Mouse (Mus musculus) urinary bladder, postnatal 25 days (tissue): ENCODE data around the gene Ncoa7.
A peak's percentile ranks its signal among the peaks of the same experiment; 100 is the strongest.

ENCODE experiments used
- DNase-seq: peaks from one replicate; pipeline ENCODE4 v3.0.0; 2022; ENCODE audit warnings: low spot score

Ncoa7 gene

DNA sequence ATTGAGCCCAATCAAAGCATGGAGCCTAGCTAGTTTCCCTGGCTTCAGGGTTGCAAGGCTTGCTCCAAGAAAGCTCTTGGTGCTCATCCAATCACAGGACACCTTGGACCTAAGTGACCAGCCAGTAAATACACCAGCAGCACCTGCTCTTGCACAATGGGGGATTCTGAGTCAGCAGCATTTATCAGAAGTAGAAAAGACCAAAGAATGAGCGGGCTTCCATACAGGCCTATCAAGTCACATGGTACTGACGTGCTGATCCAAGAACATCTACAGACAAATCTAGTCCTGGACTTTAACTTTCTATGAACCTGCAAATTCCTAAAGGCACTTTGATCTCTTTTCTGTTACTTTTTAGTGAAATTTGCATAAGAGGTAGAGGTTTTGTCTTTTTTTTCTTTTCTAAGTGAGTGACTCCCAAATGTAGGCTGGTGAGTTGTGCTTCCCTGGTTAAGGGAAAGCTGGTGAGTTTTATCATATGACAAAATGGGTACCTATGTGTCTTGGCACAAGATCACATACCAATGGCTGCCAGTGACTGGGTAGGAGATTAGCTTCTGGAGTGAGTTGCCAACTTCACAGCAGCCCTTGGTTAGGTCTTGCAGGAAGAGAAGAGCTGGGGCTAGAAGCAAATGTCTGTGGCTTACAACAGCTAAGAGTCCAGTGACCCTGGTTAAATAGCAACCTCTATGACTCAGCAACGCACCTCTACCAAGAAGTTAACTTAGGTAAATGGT, 57.7 kb downstream of the Ncoa7 start:
- no peak for DNase-seq

DNA sequence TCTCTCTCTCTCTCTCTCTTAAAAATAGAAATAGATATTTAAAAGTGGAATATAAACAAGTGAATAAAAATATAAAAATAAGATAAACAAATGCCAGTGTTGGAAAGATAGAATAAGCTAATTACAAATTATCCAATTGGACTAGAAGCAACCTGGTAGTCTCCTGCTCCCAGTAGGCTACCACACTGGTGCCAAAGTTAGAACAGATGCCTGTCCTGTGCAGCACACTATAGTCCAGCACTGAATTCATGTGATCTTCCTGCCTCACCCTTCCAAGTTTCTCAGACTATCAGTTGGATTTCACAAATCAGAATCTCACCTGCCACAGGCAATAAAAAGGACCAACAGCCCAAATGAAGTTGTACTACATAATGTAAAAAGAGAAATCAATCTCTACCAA, 59.9 kb downstream of the Ncoa7 start:
- no peak for DNase-seq

DNA sequence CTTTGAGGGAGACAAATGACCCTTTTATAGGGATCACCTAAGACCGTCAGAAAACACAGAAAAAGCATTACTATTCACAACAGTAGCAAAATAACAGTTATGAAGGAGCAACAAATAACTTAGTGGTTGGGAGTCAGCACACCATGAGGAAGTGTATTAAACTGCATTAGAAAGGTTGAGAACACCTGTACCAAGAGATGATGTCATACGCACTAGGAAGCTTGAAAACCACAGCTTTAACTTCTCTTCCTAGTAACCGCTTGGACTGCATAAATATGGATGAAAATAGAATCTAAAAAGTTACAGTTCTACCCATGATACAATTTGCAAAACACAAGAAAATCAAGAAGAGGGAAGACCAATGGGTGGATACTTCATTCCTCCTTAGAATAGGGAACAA, 64.7 kb downstream of the Ncoa7 start:
- DNase-seq = no peak

DNA sequence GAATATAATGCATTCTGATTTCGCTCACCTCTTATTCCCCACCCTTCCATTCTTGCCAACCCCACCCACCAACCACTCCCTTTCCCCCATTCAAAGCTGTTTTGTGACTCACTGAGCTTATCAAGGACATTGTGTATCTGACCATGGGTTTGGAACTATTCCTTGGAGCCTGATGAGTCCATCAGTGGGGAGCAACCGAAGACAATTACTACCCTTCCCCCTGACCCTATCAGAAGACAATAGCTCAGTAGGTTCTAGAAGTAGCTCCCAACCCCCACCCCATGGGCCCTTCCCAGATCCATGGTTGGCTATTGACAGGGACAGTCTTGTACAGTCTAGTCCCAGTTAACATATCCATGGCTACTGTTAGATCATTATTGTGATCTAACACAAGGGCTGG, 65.8 kb downstream of the Ncoa7 start:
- DNase-seq = no peak

DNA sequence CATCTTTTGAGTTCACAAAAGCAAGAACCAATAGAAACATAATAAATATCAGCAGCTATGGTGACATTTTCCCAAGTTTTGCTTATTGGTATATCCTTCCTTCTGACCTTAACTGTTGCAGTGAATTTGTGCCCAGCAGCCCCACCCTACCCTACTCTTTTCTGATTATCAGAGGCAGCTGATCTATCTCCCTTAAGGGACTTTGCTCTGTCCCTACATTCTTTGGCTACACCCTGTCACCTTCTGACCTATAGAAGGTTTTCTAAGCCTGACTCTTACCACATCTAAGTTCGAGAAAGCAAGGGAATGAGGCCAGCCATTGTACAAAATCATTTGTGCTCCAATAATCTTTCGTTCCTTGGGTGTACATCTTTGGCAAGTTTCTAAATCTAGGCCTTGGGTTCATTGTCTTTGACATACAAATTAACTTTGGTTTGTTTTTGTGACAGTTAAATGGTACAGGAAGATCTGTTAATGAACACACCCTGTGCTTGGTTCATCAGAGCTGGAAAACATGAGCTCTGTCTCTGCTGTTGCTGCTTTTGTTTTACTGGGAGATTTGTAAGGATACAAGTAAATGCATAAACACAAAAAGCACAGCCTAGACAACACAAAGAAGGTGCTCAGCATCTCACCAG, 69.9 kb downstream of the Ncoa7 start:
- no peak for DNase-seq

DNA sequence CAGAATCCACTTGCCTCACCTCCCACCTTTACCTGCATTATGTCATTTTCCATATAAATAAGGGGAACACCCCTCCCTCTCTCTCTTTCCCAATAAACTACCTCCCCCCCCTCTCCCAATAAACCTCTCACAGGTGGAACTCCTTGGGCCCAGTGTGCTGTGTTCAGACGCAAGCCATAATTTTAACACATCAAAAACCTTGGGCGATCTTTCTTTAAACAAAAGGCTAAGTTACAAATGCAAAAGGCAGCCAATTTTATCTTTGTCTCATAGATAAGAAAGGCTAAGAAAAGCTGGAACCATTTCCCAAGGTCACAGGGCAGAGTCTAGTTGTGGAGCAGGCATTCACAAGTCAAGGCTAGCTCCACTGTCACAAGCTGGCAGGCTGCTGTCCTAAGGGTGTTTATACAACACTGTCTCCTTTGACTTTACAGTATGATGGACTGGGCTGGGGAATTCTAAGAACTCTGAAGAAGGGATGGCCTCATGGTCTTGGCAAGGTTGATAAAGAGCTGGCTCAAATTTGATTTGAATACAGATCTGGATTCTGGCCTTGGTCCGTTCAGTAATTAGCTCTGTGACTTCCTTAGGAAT, 71.7 kb downstream of the Ncoa7 start:
- DNase-seq = no peak

DNA sequence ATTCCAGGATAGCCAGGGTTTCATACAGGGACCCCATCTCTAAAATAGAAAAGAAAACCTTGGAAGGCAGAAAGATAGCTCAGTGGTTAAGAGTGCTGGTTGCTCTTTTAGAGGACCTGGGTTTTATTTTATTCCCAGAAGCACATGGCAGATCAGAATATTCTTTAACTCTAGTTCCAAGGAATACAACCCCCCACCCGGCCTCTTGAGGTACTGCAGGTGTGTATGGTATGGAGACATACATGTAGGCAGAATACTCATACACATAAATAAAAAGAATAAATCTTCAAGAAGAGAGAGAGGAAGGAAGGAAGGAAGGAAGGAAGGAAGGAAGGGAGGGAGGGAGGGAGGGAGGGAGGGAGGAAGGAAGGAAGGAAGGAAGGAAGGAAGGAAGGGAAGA, 72.3 kb downstream of the Ncoa7 start:
- no peak for DNase-seq

DNA sequence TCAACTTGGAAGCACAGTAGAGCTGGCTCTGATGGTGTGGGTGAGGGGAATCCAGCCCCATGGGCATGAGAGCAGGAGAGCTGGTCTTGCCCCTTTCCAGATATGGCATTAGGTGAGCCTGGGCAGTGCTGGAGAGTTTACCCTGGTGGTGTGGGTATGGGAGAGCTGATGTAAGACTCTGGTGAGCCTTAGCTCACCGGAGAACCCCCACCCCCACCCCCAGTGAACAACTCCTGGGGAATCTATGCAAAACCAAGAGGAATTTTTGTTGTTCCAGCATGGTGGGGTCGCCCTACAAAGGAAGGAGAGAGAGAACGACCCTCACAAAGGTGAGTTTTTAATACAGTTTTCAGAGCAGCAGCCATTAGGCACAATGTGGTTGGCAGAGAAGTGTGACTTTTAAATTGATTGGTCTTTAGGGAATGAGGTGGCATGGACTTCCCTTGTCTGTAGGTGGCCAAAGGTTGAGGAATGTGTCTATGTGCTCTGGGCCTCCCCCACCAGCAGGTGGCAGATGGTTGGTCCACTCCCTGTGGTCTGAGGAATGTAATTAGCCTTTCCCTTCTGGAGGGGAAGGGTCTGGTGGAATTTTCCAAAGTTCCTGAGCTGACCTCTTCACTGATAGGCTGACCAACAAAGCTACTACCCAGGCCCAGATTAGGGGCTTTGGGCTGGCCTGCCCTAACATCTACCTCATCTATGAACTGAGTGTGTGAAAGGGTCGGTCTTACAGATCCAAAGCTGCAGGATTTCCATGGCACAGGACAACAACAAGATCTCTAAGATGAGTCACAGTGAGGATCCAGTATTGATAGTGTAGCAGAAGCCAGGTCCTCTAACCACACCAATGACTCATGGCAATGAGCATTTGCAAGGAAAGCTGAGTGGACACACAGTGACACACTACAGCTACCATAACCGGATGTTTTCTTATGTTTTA, 73.7 kb downstream of the Ncoa7 start:
- DNase-seq = no peak

DNA sequence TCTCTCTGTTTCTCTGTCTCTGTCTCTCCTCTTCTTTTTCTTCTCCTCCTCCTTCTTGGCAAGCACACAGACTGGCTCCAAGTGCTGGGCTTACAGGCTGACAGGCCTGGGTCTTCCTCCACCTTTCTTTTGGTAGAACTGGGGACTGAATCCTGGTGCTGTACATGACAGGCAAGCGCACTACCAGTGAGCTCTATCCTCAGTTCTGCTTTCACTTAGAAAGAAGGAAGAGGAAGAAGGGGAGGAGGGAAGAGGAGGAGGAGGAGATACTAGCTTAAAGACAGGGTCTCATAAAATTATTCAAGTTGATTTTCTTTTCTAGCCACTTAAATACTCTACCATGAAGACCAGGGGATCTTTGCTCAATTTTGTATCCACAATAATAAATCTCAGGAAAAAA, 80.1 kb downstream of the Ncoa7 start:
- no peak for DNase-seq

DNA sequence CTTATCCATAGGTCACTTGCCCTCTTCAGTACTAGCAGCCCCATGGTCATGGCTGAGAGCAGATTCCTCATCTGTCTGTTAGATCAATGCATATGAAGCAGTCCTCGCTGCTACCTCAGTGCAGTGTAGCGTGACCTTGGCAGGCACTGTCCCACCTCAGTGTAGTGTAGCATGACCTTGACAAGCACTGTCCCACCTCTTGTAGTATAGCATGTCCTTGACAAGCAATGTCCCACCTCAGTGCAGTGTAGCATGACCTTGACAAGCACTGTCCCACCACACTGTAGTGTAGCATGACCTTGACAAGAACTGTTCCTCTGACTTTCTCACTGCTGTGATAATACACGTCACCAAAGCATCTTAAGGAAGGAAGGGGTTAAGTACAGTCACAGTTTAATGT, 82.6 kb downstream of the Ncoa7 start:
- DNase-seq = no peak

DNA sequence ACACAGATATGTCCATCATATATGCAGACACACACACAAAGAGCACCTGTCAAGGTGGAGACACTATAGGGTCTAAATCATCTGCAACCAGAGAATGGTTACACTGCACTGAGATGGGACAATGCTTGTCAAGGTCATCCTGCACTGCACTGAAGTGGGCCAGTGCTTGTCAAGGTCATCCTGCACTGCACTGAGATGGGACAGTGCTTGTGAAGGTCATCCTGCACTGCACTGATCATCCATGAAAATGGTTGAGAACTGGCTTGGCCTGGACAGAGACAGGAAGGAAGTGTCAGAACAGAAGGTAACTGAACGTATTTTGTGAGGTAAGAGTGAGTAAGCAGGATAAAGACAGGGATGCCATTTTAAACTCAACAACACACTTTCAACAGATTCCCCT, 83.2 kb downstream of the Ncoa7 start:
- no peak for DNase-seq

DNA sequence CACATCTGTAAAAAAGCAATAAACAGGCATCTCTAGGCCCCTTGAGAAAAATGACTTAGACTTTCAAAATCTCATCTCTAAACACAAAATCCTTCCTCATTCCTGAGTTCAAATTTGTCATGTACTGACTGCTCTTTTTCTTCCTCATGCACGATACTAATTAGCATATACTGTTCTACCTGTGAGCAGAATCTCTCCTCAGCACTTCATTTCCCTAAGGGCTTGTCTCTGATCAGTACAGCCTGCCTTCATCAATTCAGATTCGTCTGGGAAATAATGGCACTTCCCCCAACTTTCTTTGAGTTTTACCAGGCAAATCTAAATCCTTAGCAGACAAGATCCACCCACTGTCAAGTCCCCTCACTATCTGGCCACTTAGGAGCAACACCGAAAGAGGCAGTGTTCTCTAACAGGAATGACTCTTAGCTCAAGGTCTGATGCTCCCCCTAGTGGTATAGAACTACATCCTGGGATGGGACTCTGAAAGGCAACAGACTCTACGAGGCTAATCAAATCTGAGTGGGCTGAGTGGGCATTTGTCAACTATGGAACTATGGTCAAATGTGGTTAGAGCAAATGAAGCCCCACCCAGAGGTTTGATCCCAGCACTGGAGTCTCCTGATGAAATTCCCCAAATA, 84.3 kb downstream of the Ncoa7 start:
- DNase-seq = peak; percentile 12

DNA sequence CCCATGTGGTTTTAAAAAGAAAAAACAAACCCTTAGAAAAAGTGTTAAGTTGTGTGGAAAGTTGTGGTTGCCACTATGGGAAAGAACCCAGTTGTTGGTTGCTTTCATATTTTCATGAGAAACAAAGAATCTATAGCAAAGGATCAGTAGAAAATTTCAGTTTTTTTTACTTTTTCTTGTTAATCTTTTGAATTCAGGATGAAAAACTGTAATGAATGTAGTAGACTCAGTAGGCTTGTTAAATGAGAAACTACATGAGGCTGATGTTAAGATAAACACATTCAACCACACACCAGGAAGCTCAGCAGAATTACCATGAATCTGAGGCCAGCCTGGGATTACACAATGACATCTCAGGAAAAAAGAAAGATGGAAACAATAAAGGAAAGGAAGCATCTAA, 87.0 kb downstream of the Ncoa7 start:
- no peak for DNase-seq

DNA sequence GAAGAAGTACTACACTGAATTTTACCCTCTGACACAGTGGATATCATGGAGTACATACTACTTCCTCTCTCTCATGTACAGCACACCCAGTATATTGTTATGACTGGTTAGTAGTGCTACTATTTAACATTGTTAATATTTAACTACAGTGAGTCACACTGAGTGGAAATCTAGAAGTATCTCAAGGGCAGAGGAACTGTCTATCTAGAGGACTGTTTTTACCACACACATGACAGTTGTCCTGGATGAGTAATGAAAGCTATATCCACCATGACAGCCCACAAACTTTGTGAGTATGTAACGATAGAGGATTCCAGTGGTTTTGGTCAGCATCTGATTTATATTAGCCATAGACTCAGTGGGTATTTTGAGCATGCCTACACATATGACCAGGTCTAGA, 90.6 kb downstream of the Ncoa7 start:
- DNase-seq = no peak

DNA sequence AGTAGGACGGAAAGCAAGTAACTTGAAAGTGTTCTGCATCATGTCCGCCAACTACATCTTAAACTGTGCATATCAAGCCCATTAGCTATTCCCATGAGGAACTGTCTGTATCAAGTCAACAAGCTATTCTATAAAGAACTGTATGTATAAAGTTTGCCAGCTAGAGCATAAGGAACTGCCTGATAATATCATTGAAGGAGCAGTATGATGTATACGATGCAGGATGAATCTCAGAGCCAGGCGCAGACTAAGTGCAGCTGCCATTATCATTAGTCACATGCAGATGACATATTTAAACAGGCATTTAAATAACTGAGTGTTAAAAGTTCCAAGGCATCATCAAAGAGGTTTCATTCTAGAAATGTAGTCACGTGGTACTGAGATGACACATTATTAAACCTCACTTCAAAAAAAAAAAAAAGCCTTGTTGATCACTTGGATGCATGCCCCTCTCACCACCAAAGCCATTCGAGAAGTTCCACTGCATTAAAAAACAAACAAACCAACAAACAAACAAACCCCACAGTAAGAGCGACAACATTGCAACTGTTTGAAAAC, 93.2 kb downstream of the Ncoa7 start:
- no peak for DNase-seq

DNA sequence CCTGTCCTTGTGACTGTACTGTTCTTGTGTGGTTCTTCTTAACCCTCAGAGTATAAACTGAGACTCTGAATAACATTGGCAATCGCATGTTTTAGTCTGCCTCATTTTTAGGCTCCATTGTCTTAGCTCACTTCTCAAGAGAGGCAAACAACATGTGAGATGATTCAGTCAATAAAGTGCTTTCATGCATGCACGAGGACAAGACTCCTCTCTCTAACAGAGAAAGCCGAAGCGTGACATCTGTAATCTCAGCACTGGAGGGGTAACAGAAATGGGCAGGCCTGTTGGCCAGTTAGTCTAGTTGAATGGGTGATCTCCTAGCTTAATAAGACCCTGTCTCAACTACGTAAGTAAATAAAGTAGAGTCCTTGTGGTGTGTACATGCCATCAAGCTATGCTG, 95.1 kb downstream of the Ncoa7 start:
- no peak for DNase-seq

DNA sequence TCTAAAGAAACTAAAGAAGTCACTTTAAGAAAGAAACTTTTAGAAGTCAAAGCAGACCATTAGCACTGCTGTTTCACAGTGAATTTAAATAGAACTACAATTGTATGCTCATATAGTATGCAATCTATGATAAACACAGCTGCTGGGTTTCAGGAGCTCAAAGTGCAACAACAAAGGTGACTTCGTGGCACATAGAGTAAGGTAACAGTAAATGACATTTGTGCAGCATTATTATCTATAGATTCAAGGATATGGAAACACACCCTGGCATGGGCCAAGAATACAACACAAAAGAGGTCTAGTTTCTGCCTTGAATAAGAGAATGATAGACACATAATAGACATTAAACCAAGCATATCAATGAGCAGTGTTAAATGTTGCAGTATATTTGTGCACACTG, 100.5 kb downstream of the Ncoa7 start:
- no peak for DNase-seq

DNA sequence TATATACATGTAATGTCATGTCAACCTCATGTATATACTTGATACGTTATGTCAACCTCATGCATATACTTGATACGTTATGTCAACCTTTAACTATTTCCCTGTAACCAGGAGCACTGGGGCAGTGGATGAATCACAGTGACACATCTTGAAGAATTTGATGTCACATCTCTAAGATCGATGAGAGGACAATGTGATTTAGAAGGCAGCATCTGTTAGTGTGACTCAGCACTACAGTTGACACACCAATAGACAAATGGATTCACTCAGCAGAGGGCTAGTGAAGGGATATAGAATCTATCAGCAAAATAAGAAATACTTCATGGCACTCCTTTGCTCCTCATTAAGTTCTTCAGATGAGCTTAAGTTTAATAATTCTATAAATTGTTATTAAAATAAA, 116.3 kb downstream of the Ncoa7 start:
- no peak for DNase-seq

DNA sequence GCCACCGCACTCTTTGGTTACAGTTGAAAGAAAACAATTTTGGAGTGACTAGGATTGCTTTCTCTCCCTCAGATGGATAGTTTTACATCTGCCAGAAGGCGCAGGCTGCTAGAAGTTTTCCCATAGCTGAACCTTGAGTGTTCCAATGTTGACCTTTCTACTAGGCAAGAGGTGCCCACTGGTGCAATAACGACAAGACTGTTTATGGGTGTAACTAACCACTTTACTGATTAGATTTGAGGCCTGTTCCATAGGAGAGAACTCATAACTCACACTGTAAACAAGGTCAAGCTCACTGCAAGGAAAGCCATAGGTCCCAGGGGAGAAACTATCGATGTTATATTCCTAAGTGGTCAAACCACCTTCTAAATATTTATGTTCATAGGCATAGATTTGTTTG, 119.7 kb downstream of the Ncoa7 start:
- no peak for DNase-seq

DNA sequence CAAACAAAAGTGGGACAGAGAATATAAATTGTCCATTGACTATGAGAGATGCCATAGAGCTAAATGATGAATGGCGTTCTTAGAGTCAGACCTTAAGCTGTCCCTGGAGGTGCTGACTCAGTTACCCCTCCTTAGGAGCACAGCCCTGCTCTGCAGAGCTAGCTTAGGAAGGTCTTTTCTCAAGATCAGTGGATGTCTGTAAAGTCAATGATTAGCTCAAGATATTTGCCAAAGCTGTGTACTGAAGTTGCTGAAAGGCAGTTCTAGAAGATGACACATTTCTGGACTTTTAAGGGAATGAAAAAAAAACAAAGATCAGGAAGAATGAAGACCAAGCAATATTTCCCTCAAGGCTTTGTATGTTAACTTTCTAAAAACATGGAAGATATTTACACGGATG, 123.4 kb downstream of the Ncoa7 start:
- no peak for DNase-seq

DNA sequence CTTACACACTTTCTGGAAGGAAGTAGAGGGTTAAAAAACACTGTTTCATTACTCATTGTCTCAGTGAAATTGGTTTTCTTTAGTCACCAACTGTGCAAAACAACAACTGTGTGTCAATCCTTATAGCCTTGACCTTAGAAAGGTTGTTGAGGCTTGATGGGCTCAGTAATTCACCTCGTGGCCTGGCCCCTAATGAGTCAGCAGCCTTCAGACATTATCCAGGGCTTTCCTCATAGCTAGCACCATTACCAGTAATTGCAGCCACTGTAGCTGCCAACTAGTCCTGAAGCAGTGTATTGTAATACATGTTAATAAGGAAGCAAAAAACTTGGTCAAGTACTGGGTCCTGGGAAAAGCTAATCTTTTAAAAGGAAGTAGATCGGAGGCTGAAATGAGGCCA, 125.1 kb downstream of the Ncoa7 start:
- no peak for DNase-seq

DNA sequence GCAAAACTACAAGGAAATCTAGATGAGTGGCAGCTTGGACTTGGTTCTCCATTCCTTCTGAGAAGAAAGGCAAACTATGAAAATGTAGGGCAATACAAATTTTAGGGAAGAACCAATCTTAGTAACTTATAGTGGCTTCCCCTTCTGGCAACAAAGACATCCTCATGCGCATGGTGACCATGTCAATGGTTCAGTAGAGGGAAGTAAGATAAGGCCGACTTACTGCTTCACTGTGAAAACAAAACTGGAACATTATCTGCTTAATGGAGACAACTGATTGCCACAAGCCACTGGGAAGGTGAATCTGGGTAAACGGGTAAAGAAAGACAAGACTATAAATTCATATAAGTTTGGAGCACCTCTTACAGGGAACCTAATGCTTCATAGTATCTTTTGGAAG, 128.3 kb downstream of the Ncoa7 start:
- DNase-seq = no peak
